Comparison of ENCODE assay signal across 9 mouse cellular contexts in the genomic region with DNA sequence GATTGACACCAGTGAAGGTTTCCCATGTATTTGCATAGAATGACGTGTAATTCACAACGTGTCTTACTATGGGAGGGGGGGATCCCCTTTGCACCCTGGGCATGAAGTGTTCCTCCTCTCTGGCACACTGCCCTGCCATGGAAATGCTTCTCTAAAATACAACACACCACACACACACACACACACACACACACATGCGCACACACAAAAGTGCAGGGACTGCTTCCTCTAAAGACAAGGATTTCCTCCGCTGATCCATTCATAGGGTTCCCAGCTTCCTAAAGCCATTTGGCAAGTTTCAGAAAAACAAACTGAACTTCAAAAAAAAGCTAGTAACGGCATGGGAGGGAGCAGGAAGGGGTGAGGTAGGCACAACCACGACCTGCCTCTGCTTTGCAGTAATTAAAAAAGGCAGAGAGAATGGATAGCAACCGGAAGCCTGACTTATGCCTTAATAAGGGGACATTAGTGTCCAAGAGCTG. TPM values are rescaled to one million over a fixed set of nuclear protein-coding genes. Genes with fewer than 3 reads are reported as not detected.
DNase-seq lines count a peak whose midpoint lies in the region; ATAC-seq lines count a peak whose summit lies in the region.
"Had no signal": no experiment of that assay in that cellular context is flagged by ENCODE, and none has a peak within 500 bp of the region (broad histone marks: within the 10 kb centered on the region; RNA-seq: fewer than 3 reads in every experiment).

No protein-coding gene starts in this region.

- H3K27me3 ChIP-seq in forebrain, embryonic 16.5 days (replicated peaks; ENCODE audit: control insufficient read depth, insufficient read depth, low read length): no peaks in the 10 kb centered on the region
- no peaks in the 10 kb centered on the region for H3K27me3 ChIP-seq in forebrain, embryonic 11.5 days (ENCODE audit: control insufficient read depth, insufficient read depth, low read length)

- peaks cover 19% of the 10 kb centered on the region for H3K4me1 ChIP-seq in forebrain, embryonic 16.5 days (replicated peaks; ENCODE audit: control insufficient read depth, insufficient read depth, low read length)
- H3K4me1 ChIP-seq in forebrain, embryonic 11.5 days (replicated peaks; ENCODE audit: control insufficient read depth, insufficient read depth, low read length): no peaks in the 10 kb centered on the region

- no peak overlapping the region for H3K4me2 ChIP-seq in forebrain, embryonic 16.5 days (ENCODE audit: low read length)
- no peak overlapping the region for H3K4me2 ChIP-seq in forebrain, embryonic 11.5 days (ENCODE audit: low read depth, low read length, severe bottlenecking)

- no peak overlapping the region for H3K27ac ChIP-seq in forebrain, embryonic 16.5 days (ENCODE audit: low read length)
- H3K27ac ChIP-seq in forebrain, embryonic 11.5 days (ENCODE audit: low read depth, low read length): no peak overlapping the region
- H3K27ac ChIP-seq: liver, embryonic 14.5 days had no signal

- peaks cover 7% of the 10 kb centered on the region for H3K9me3 ChIP-seq in forebrain, embryonic 16.5 days (ENCODE audit: control insufficient read depth, low read length)
- H3K9me3 ChIP-seq in forebrain, embryonic 11.5 days (ENCODE audit: control insufficient read depth, low read length): no peaks in the 10 kb centered on the region

- H3K9ac ChIP-seq in forebrain, embryonic 16.5 days (replicated peaks; ENCODE audit: low read depth, low read length): no peak overlapping the region
- H3K9ac ChIP-seq in forebrain, embryonic 11.5 days (ENCODE audit: low read length): no peak overlapping the region
- H3K9ac ChIP-seq: liver, embryonic 14.5 days had no signal

- DNase-seq in forebrain, embryonic 11.5 days (ENCODE audit: low spot score): no peak
- DNase-seq in kidney, adult 11 months: peak; percentile 61
- peak; percentile 84 for DNase-seq in lung, postnatal 36 days
- DNase-seq in left cerebral cortex, postnatal 4 days: no peak
- DNase-seq in cerebellum, postnatal 36 days: no peak
- DNase-seq in right cerebral cortex, adult 18-20 months: no peak

- H3K4me3 ChIP-seq in forebrain, embryonic 16.5 days (replicated peaks; ENCODE audit: low read length): no peak overlapping the region
- no peak overlapping the region for H3K4me3 ChIP-seq in forebrain, embryonic 11.5 days (ENCODE audit: low read depth, low read length)

- intact Hi-C loops in left cerebral cortex, postnatal 4 days (cut with DNase I): no loop called here

- 44% methylated on average over 7 of the region's 7 CpGs for WGBS in forebrain, embryonic 16.5 days
- 74% methylated on average over 7 of the region's 7 CpGs for WGBS in forebrain, embryonic 11.5 days

- peaks cover 3% of the 10 kb centered on the region; the same call in 1 of the 2 replicates for H3K36me3 ChIP-seq in forebrain, embryonic 16.5 days (ENCODE audit: control insufficient read depth, insufficient read depth)
- no peaks in the 10 kb centered on the region for H3K36me3 ChIP-seq in forebrain, embryonic 11.5 days (ENCODE audit: control insufficient read depth, insufficient read depth, low read length)

- ATAC-seq in forebrain, embryonic 16.5 days: 0 out of 2 replicates have a peak, but pooled peaks have one; percentile 26
- ATAC-seq in forebrain, embryonic 11.5 days (replicated peaks; ENCODE audit: low FRiP score): no peak
- peak; percentile 42 for ATAC-seq in common myeloid progenitor, adult 5-6 weeks (replicated peaks; ENCODE audit: low read depth, poor library complexity, severe bottlenecking)

RNA-seq across cellular contexts. Expression of gene Rftn1, which starts 20.5 kb away (rescaled TPM):
- polyA plus RNA-seq in forebrain, embryonic 16.5 days (2015; fragmentation: Nextera tagmentation; extraction: Ambion mirVana): 17.8 and 24.6 TPM in 2 replicates
- polyA plus RNA-seq in forebrain, embryonic 11.5 days (2014; fragmentation: Nextera tagmentation; extraction: Ambion mirVana): 11.6 and 12.9 TPM in 2 replicates
- total RNA-seq in common myeloid progenitor, adult 5-6 weeks (2017): 37.4 and 43.0 TPM in 2 replicates
- total RNA-seq in left cerebral cortex, postnatal 4 days (2021): 10 to 100 TPM; 13.5 to 19.9 TPM

Comparison
In these comparisons a context has a peak if more than half of its experiments do, and no peak if none do; other contexts are left out.
1. DNase-seq: peak in kidney, adult 11 months (single experiment) and lung, postnatal 36 days (single experiment); none in forebrain, embryonic 11.5 days (single experiment), left cerebral cortex, postnatal 4 days (single experiment), cerebellum, postnatal 36 days (0 of 2) and right cerebral cortex, adult 18-20 months (single experiment).